In the genomic region with DNA sequence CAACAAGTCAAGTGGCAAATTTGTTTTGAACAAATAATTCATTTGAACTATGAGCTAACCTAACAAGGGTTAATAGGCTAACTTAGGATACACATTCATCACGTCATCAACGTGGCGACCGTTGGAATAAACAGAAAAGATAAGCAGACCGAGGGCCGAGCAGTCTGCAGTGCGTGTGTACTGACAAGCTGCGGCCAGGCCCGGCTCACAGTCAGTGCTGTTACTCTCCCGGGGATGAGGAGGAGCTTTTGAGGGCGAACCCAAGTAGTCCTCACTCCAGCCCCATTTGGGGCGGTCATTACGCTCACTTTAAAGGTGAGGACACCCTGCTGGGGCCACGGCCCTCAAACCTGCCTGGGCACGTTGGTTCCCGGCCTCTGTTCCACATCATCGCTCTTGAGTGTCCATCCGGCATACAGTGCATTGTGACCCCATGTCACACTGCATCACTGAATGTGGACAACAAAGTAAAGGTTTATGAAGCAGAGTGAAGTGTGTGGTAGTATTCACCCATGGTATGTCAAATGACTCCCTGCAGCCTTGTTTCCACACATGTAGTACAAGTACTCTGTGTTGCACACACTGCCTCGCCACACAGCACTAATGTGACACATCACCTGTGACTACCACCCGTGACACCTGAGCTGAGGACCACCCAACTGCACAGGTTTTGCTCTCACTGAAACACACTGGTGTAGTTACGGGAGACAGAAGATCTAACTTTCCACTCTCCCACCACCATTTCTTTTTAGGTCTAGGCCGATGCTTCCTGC, we compare ENCODE assay signal across 14 mouse cellular contexts.
DNase-seq lines count a peak whose midpoint lies in the region; ATAC-seq lines count a peak whose summit lies in the region.
"Had no signal": no experiment of that assay in that cellular context is flagged by ENCODE, and none has a peak within 500 bp of the region (broad histone marks: within the 10 kb centered on the region; RNA-seq: fewer than 3 reads in every experiment).

No protein-coding gene starts in this region.

- H3K9me3 ChIP-seq in heart, embryonic 14.5 days (ENCODE audit: control insufficient read depth, low read length) = no peaks in the 10 kb centered on the region
- H3K9me3 ChIP-seq in liver, embryonic 13.5 days (replicated peaks) = no peaks in the 10 kb centered on the region

- H3K27me3 ChIP-seq in heart, embryonic 14.5 days (ENCODE audit: control insufficient read depth, insufficient read depth, low read length) = no peaks in the 10 kb centered on the region
- no peaks in the 10 kb centered on the region for H3K27me3 ChIP-seq in liver, embryonic 13.5 days

- peak overlapping the region; percentile 37 for H3K4me2 ChIP-seq in heart, embryonic 14.5 days (ENCODE audit: low read length)
- peak overlapping the region; percentile 49 for H3K4me2 ChIP-seq in liver, embryonic 13.5 days

- no peaks in the 10 kb centered on the region for H3K36me3 ChIP-seq in heart, embryonic 14.5 days (ENCODE audit: control insufficient read depth, insufficient read depth, low read length)
- no peaks in the 10 kb centered on the region for H3K36me3 ChIP-seq in liver, embryonic 13.5 days

- 33% methylated on average over 22 of the region's 22 CpGs for WGBS in heart, embryonic 14.5 days
- 30% methylated on average over 22 of the region's 22 CpGs for WGBS in liver, embryonic 13.5 days (ENCODE audit: insufficient replicate concordance)

- no peak for DNase-seq in heart, adult 9 months (ENCODE audit: low spot score in 2 of 2)
- DNase-seq in spleen, adult 12 weeks (ENCODE audit: low spot score) = peak; percentile 11
- DNase-seq in spleen, adult 18-20 months = no peak
- peak; percentile 63 for DNase-seq in liver, embryonic 13.5 days
- no peak for DNase-seq in right cerebral cortex, adult 18-20 months
- DNase-seq in ovary, postnatal 36 days (ENCODE audit: low spot score) = no peak
- DNase-seq: adrenal gland, postnatal 36 days; cerebellum, adult 9-10 months; gastrocnemius, adult 2 months; left cerebral cortex, postnatal 4 days; lung, postnatal 4 days; thymus, postnatal 36 days had no signal

- H3K27ac ChIP-seq in heart, embryonic 14.5 days (replicated peaks in 1 of 2; ENCODE audit: control insufficient read depth in 1 of 2, insufficient read depth in 1 of 2, low read depth in 2 of 2, low read length in 2 of 2) = no peak overlapping the region
- H3K27ac ChIP-seq in liver, embryonic 13.5 days = peak overlapping the region; percentile 51
- H3K27ac ChIP-seq: gastrocnemius, adult 2 months had no signal

- peaks cover 3 to 9% of the 10 kb centered on the region in 2 experiments; a peak in 2 of 4 replicates for H3K4me1 ChIP-seq in heart, embryonic 14.5 days (ENCODE audit: control insufficient read depth in 2 of 2, insufficient read depth in 2 of 2, low read length in 2 of 2)
- H3K4me1 ChIP-seq in liver, embryonic 13.5 days (replicated peaks) = peaks cover 26% of the 10 kb centered on the region

- no peak overlapping the region for H3K9ac ChIP-seq in heart, embryonic 14.5 days (ENCODE audit: low read length)
- peak overlapping the region; percentile 12; the same call in 1 of the 2 replicates for H3K9ac ChIP-seq in liver, embryonic 13.5 days

- 0 out of 2 replicates have a peak, but pooled peaks have one; percentile 21 for ATAC-seq in heart, embryonic 14.5 days (ENCODE audit: insufficient number of reproducible peaks, insufficient read depth, low FRiP score, low read depth)
- peak; percentile 98 for ATAC-seq in liver, embryonic 13.5 days (ENCODE audit: low read depth)
- ATAC-seq in cerebellum, adult (ENCODE audit: insufficient number of reproducible peaks, low FRiP score, low TSS enrichment) = no peak

- H3K4me3 ChIP-seq in heart, embryonic 14.5 days (ENCODE audit: control insufficient read depth in 1 of 2, insufficient read depth in 1 of 2, low read depth in 1 of 2, low read length in 2 of 2) = no peak overlapping the region
- no peak overlapping the region; the same call in 1 of the 2 replicates for H3K4me3 ChIP-seq in liver, embryonic 13.5 days (replicated peaks)
- H3K4me3 ChIP-seq: gastrocnemius, adult 2 months had no signal

Comparison
In these comparisons a context has a peak if more than half of its experiments do, and no peak if none do; other contexts are left out.
1. DNase-seq: peak in spleen, adult 12 weeks (single experiment) and liver, embryonic 13.5 days (single experiment); none in heart, adult 9 months (0 of 2), spleen, adult 18-20 months (0 of 2), right cerebral cortex, adult 18-20 months (single experiment) and ovary, postnatal 36 days (single experiment).